Mouse (Mus musculus): ENCODE measurements around the gene Sf3b3. TPM values are rescaled to one million over a fixed set of nuclear protein-coding genes. Genes with fewer than 3 reads are reported as not detected.

Gene Sf3b3
- polyA plus RNA-seq, 1 experiment from 2014 or later, result 163 TPM

- no peak for ATAC-seq (ENCODE audit: low FRiP score)
- Histone ChIP-seq H3K36me3 (no peaks in the 10 kb centered on the region), H3K4me2 (replicated peaks) (no peak overlapping the region), H3K9ac (no peak overlapping the region), H3K27me3 (no peaks in the 10 kb centered on the region), H3K9me3 (replicated peaks) (no peaks in the 10 kb centered on the region), H3K27ac (no peak overlapping the region), H3K4me1 (no peaks in the 10 kb centered on the region), H3K4me3 (no peak overlapping the region)
- 88% methylated on average over 3 of the region's 3 CpGs for WGBS
These were observed 70.3 kb downstream of the Sf3b3 start for GRCm38 (mm10) chr8:110776335-110776734.

GRCm38 (mm10) chr8:110775721-110776120 is 70.9 kb downstream of the Sf3b3 start:
- Histone ChIP-seq H3K36me3 (no peaks in the 10 kb centered on the region), H3K4me1 (no peaks in the 10 kb centered on the region), H3K4me3 (no peak overlapping the region), H3K27me3 (no peaks in the 10 kb centered on the region), H3K27ac (no peak overlapping the region), H3K4me2 (replicated peaks) (no peak overlapping the region), H3K9ac (no peak overlapping the region), H3K9me3 (replicated peaks) (no peaks in the 10 kb centered on the region)
- no peak for ATAC-seq (ENCODE audit: low FRiP score)
- WGBS, result 91% methylated on average over 3 of the region's 3 CpGs

GRCm38 (mm10) chr8:110775316-110775715 is 71.3 kb downstream of the Sf3b3 start:
- H3K36me3 ChIP-seq, result no peaks in the 10 kb centered on the region
- no peaks in the 10 kb centered on the region for H3K27me3 ChIP-seq
- WGBS, result 75% methylated on average over 8 of the region's 8 CpGs
- no peak overlapping the region for H3K4me3 ChIP-seq
- H3K4me2 ChIP-seq (replicated peaks), result no peak overlapping the region
- no peak for ATAC-seq (ENCODE audit: low FRiP score)
- no peaks in the 10 kb centered on the region for H3K9me3 ChIP-seq (replicated peaks)
- no peaks in the 10 kb centered on the region for H3K4me1 ChIP-seq
- no peak overlapping the region for H3K27ac ChIP-seq
- H3K9ac ChIP-seq, result no peak overlapping the region

GRCm38 (mm10) chr8:110774725-110775124 is 71.9 kb downstream of the Sf3b3 start:
- Histone ChIP-seq H3K4me3 (no peak overlapping the region), H3K9ac (no peak overlapping the region), H3K27me3 (no peaks in the 10 kb centered on the region), H3K27ac (no peak overlapping the region), H3K9me3 (replicated peaks) (no peaks in the 10 kb centered on the region), H3K4me1 (no peaks in the 10 kb centered on the region), H3K4me2 (replicated peaks) (no peak overlapping the region), H3K36me3 (no peaks in the 10 kb centered on the region)
- ATAC-seq (ENCODE audit: low FRiP score), result no peak
- 81% methylated on average over 6 of the region's 6 CpGs for WGBS

- H3K9me3 ChIP-seq (replicated peaks), result no peaks in the 10 kb centered on the region
- H3K9ac ChIP-seq, result no peak overlapping the region
- no peaks in the 10 kb centered on the region for H3K4me1 ChIP-seq
- H3K27ac ChIP-seq, result no peak overlapping the region
- no peaks in the 10 kb centered on the region for H3K27me3 ChIP-seq
- H3K4me2 ChIP-seq (replicated peaks), result no peak overlapping the region
- no peak overlapping the region for H3K4me3 ChIP-seq
- no peak for ATAC-seq (ENCODE audit: low FRiP score)
- WGBS, result 73% methylated on average over 3 of the region's 3 CpGs
- no peaks in the 10 kb centered on the region for H3K36me3 ChIP-seq
These were observed 72.5 kb downstream of the Sf3b3 start for GRCm38 (mm10) chr8:110774047-110774446.

GRCm38 (mm10) chr8:110772452-110772851 is 74.1 kb downstream of the Sf3b3 start:
- H3K4me3 ChIP-seq, result no peak overlapping the region
- no peaks in the 10 kb centered on the region for H3K4me1 ChIP-seq
- ATAC-seq (ENCODE audit: low FRiP score), result no peak
- no peaks in the 10 kb centered on the region for H3K9me3 ChIP-seq (replicated peaks)
- no peak overlapping the region for H3K9ac ChIP-seq
- H3K4me2 ChIP-seq (replicated peaks), result no peak overlapping the region
- no peaks in the 10 kb centered on the region for H3K27me3 ChIP-seq
- 77% methylated on average over 7 of the region's 7 CpGs for WGBS
- no peak overlapping the region for H3K27ac ChIP-seq
- H3K36me3 ChIP-seq, result no peaks in the 10 kb centered on the region

GRCm38 (mm10) chr8:110767261-110767660 is 79.3 kb downstream of the Sf3b3 start:
- H3K4me3 ChIP-seq, result no peak overlapping the region
- H3K36me3 ChIP-seq, result no peaks in the 10 kb centered on the region
- ATAC-seq (ENCODE audit: low FRiP score), result no peak
- H3K9me3 ChIP-seq (replicated peaks), result no peaks in the 10 kb centered on the region
- no peak overlapping the region for H3K4me2 ChIP-seq (replicated peaks)
- H3K27me3 ChIP-seq, result no peaks in the 10 kb centered on the region
- H3K4me1 ChIP-seq, result no peaks in the 10 kb centered on the region
- no peak overlapping the region for H3K9ac ChIP-seq
- 91% methylated on average over 6 of the region's 6 CpGs for WGBS
- H3K27ac ChIP-seq, result no peak overlapping the region

GRCm38 (mm10) chr8:110764671-110765070 is 81.9 kb downstream of the Sf3b3 start:
- no peak overlapping the region for H3K9ac ChIP-seq
- H3K36me3 ChIP-seq, result no peaks in the 10 kb centered on the region
- no peak for ATAC-seq (ENCODE audit: low FRiP score)
- H3K4me2 ChIP-seq (replicated peaks), result no peak overlapping the region
- no peaks in the 10 kb centered on the region for H3K27me3 ChIP-seq
- WGBS, result 69% methylated on average over 3 of the region's 3 CpGs
- H3K4me1 ChIP-seq, result no peaks in the 10 kb centered on the region
- no peak overlapping the region for H3K27ac ChIP-seq
- H3K9me3 ChIP-seq (replicated peaks), result no peaks in the 10 kb centered on the region
- no peak overlapping the region for H3K4me3 ChIP-seq

GRCm38 (mm10) chr8:110761988-110762387 is 84.6 kb downstream of the Sf3b3 start:
- Histone ChIP-seq H3K9me3 (replicated peaks) (no peaks in the 10 kb centered on the region), H3K27me3 (no peaks in the 10 kb centered on the region), H3K4me3 (no peak overlapping the region), H3K36me3 (no peaks in the 10 kb centered on the region), H3K4me1 (no peaks in the 10 kb centered on the region), H3K27ac (no peak overlapping the region), H3K9ac (no peak overlapping the region), H3K4me2 (replicated peaks) (no peak overlapping the region)
- no peak for ATAC-seq (ENCODE audit: low FRiP score)
- WGBS, result 66% methylated on average over 6 of the region's 6 CpGs

- ATAC-seq (ENCODE audit: low FRiP score), result no peak
- WGBS, result 66% methylated on average over 5 of the region's 5 CpGs
- no peak overlapping the region for H3K27ac ChIP-seq
- H3K36me3 ChIP-seq, result no peaks in the 10 kb centered on the region
- H3K4me1 ChIP-seq, result no peaks in the 10 kb centered on the region
- H3K4me2 ChIP-seq (replicated peaks), result no peak overlapping the region
- H3K4me3 ChIP-seq, result no peak overlapping the region
- no peak overlapping the region for H3K9ac ChIP-seq
- H3K9me3 ChIP-seq (replicated peaks), result no peaks in the 10 kb centered on the region
- H3K27me3 ChIP-seq, result no peaks in the 10 kb centered on the region
These were observed 85.4 kb downstream of the Sf3b3 start for GRCm38 (mm10) chr8:110761185-110761584.

GRCm38 (mm10) chr8:110760280-110760940 is 86.2 kb downstream of the Sf3b3 start:
- ATAC-seq (ENCODE audit: low FRiP score), result no peak
- H3K27ac ChIP-seq, result no peak overlapping the region

More at GRCm38 (mm10) chr8:110760280-110760940, 86.2 kb downstream of the Sf3b3 start:
- no peaks in the 10 kb centered on the region for H3K4me1 ChIP-seq
- no peak overlapping the region for H3K4me2 ChIP-seq (replicated peaks)
- no peak overlapping the region for H3K4me3 ChIP-seq
- WGBS, result 69% methylated on average over 7 of the region's 7 CpGs
- no peaks in the 10 kb centered on the region for H3K36me3 ChIP-seq
- H3K9ac ChIP-seq, result no peak overlapping the region
- H3K9me3 ChIP-seq (replicated peaks), result no peaks in the 10 kb centered on the region
- H3K27me3 ChIP-seq, result no peaks in the 10 kb centered on the region
